Mouse (Mus musculus) brain, embryonic 14.5 days (tissue): ENCODE results near the gene Fcgr2b.

Experiments used
- CTCF ChIP-seq: fragments of 200-500 bp; IDR thresholded peaks from 2 replicates; pipeline ENCODE4 v1.5.1; 2012; ENCODE audit warnings: inconsistent platforms, mild to moderate bottlenecking, moderate library complexity, borderline replicate concordance; ENCODE audit not compliant: insufficient read depth, insufficient read length; ENCODE audit errors: extremely low read depth
- POLR2A ChIP-seq: fragments of 200-500 bp; IDR thresholded peaks from 2 replicates; pipeline ENCODE4 v1.6.1; 2012; ENCODE audit warnings: mild to moderate bottlenecking, inconsistent platforms, borderline replicate concordance; ENCODE audit not compliant: poor library complexity, insufficient read depth, insufficient read length, severe bottlenecking; ENCODE audit errors: extremely low read depth

DNA sequence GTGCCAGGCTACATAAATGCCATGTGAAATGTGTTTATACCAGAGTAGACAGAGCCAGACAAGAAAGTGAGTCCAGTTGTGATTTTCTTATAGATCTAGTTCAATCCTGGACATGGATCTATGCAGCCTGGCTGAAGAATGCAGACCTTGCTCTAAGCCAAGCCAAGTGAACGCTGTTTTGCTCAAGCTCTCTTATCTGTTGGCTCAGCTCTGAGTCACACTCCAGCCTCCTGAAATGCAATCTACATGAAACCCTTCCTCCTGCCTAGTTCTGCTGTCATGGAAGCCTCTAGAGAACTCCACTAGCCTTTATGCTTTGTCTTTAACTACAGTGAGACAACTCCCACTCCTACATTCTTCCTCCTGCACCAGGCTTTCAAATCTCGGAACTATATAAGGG is 14.0 kb downstream of the Fcgr2b start:
- no peak for TF ChIP-seq CTCF
- TF ChIP-seq POLR2A: no peak
